Mouse (Mus musculus) heart, adult 8-10 months (tissue): ENCODE data around the gene Crk. TPM values are rescaled to one million over a fixed set of nuclear protein-coding genes. Genes with fewer than 3 reads are reported as not detected.

Source experiments
- DNase-seq: peaks from one replicate; pipeline ENCODE4 v3.0.0; 2022; ENCODE audit warnings: low spot score
- total RNA-seq, 4 experiments: library from RNA; stranded (reverse); gene quantifications; 2 replicates each; pipeline ENCODE4 v1.2.4; 2022

Crk gene
- total RNA-seq, 4 experiments from 2014 or later, result 73.0 to 84.5 (median 75.2) TPM

GRCm38 (mm10) chr11:75737806-75738476, 58.9 kb downstream of the Crk start:
- no peak for DNase-seq

- DNase-seq, result no peak
Observed at GRCm38 (mm10) chr11:75738477-75738821, 59.4 kb downstream of the Crk start.

DNA sequence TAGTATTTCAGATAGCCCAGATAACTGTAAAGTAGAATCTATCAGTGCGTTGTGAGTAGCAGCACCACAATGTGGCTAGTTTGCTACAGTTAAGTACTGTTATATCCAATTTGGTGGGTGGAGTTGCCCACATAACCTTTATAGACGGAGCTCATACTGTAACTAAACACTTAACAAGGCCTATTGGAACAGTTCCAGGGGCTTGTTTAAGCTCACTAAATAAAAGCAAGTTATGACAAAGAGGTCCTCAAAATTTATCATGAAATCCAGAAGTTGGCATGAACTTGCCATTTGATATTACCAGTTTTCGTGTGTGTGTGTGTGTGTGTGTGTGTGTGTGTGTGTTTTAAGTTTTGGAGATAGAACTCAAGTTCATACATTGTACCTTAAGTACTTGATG, 61.1 kb downstream of the Crk start:
- no peak for DNase-seq

GRCm38 (mm10) chr11:75741615-75742014, 62.6 kb downstream of the Crk start:
- DNase-seq, result no peak

DNA sequence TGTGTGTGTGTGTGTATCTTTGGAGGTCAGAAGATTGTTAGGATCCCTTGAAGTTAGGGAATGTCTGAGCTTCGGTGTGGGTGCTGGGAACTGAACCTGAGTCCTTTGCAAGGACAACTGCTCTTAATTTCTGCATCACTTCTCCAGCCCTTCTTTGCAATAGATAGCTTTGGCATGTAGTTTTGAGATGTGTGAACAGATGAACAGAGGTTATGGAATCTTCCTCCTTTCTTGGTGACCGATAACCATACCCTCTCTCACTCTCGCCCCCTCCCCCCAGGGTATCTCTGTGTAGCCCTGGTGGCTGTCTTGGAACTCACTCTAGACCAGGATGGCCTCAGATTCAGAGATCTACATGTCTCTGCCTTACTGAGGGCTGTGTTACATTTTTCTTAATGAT, 65.7 kb downstream of the Crk start:
- no peak for DNase-seq

- no peak for DNase-seq
Observed at GRCm38 (mm10) chr11:75750537-75750936, 71.5 kb downstream of the Crk start.

DNA sequence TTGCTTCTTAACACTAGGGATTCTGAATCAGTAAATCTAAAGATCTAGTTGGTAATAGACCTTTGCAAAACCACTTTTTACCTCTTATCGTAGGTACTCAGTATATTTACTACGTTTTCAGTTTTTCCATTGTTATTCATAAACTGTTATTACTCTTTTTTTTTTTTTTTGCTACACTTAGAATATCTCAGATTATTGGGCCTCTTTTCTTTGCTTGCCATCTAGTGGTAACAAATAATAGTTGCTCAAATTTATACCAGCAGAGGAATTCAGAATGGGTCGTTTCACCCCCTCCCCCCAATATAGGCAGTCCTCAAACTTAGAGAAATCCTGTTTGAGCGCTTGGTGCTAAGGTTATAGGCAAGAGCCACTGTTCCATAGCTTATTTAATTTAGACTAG, 72.0 kb downstream of the Crk start:
- DNase-seq, result no peak

Other genes starting within 250 kb of the Crk start
- gene Serpinf2, start 239.7 kb upstream of the Crk start, total RNA-seq, result not detected
- 10 to 100 TPM in 1 of 4 experiments, 1 to 10 TPM in 3; 7.9 to 10.1 (median 8.8) TPM for gene Wdr81, start 224.5 kb upstream of the Crk start, total RNA-seq
- gene Tlcd2, start 217.5 kb upstream of the Crk start, total RNA-seq, result 1 to 10 TPM; 2.8 to 5.1 (median 4.0) TPM
- 10 to 100 TPM; 92.4 to 99.5 (median 94.6) TPM for gene Prpf8, start 192.4 kb upstream of the Crk start, total RNA-seq
- gene Rilp, start 169.2 kb upstream of the Crk start, total RNA-seq, result 10 to 100 TPM; 47.8 to 61.5 (median 56.2) TPM
- gene Scarf1, start 165.7 kb upstream of the Crk start, total RNA-seq, result 1 to 10 TPM; 6.3 to 8.5 (median 7.4) TPM
- 10 to 100 TPM; 13.2 to 22.8 (median 20.1) TPM for gene Slc43a2, start 147.6 kb upstream of the Crk start, total RNA-seq
- gene Pitpna, start 91.2 kb upstream of the Crk start, total RNA-seq, result 100 to 1,000 TPM in 3 of 4 experiments, 10 to 100 TPM in 1; 89.5 to 110 (median 105) TPM
- gene Inpp5k, start 48.3 kb upstream of the Crk start, total RNA-seq, result 10 to 100 TPM; 29.3 to 34.3 (median 32.3) TPM
- 10 to 100 TPM; 84.0 to 98.9 (median 92.7) TPM for gene Myo1c, start 28.8 kb upstream of the Crk start, total RNA-seq
- 100 to 1,000 TPM; 471 to 532 (median 523) TPM for gene Ywhae, start 53.6 kb downstream of the Crk start, total RNA-seq
- under 1 TPM; 0.23 to 1.00 (median 0.64) TPM for gene Doc2b, start 116.8 kb downstream of the Crk start, total RNA-seq